23 mouse cellular contexts compared by ENCODE assay signal in genomic region chr2:131495256-131495655, GRCm38 (mm10). TPM values are rescaled to one million over a fixed set of nuclear protein-coding genes. Genes with fewer than 3 reads are reported as not detected.
DNase-seq lines count a peak whose midpoint lies in the region; ATAC-seq lines count a peak whose summit lies in the region.
"Had no signal": no experiment of that assay in that cellular context is flagged by ENCODE, and none has a peak within 500 bp of the region (broad histone marks: within the 10 kb centered on the region; RNA-seq: fewer than 3 reads in every experiment).

No protein-coding gene starts in this region.

- H3K4me2 ChIP-seq in heart, embryonic 11.5 days, result 0 out of 2 replicates have a peak overlapping the region, but pooled peaks have one; percentile 27
- H3K4me2 ChIP-seq in liver, embryonic 15.5 days, result peak overlapping the region; percentile 86
- H3K4me2 ChIP-seq: forebrain, embryonic 12.5 days; heart, embryonic 13.5 days; hindbrain, embryonic 12.5 days; limb, embryonic 13.5 days; lung, embryonic 14.5 days; midbrain, embryonic 11.5 days had no signal

- H3K36me3 ChIP-seq in heart, embryonic 11.5 days (ENCODE audit: control insufficient read depth, insufficient read depth, low read length), result no peaks in the 10 kb centered on the region
- H3K36me3 ChIP-seq in megakaryocyte, embryonic 14.5 days (replicated peaks; ENCODE audit: low read length), result peaks cover 58% of the 10 kb centered on the region
- no peaks in the 10 kb centered on the region for H3K36me3 ChIP-seq in liver, embryonic 15.5 days (replicated peaks)
- H3K36me3 ChIP-seq: forebrain, embryonic 12.5 days; heart, embryonic 13.5 days; hindbrain, embryonic 12.5 days; limb, embryonic 13.5 days had no signal

- no peak for DNase-seq in heart, adult 9 months (ENCODE audit: low spot score in 2 of 2)
- DNase-seq: adrenal gland, adult 8-10 months; cerebellum, adult 11-12 months; heart, postnatal 14 days; kidney, adult 2 months; kidney, postnatal 10 days; layer of hippocampus, postnatal 36 days; lung, embryonic 14.5 days; lung, postnatal 4 days; thymus, adult 2 months; thymus, postnatal 4 days had no signal

- no peaks in the 10 kb centered on the region for H3K9me3 ChIP-seq in heart, embryonic 11.5 days (replicated peaks; ENCODE audit: control insufficient read depth, low read length)
- no peaks in the 10 kb centered on the region for H3K9me3 ChIP-seq in megakaryocyte, embryonic 14.5 days
- H3K9me3 ChIP-seq in liver, embryonic 15.5 days (replicated peaks), result no peaks in the 10 kb centered on the region
- H3K9me3 ChIP-seq: forebrain, embryonic 12.5 days; heart, embryonic 13.5 days; hindbrain, embryonic 12.5 days; limb, embryonic 13.5 days had no signal

- ATAC-seq in heart, embryonic 11.5 days (replicated peaks; ENCODE audit: insufficient number of reproducible peaks, low FRiP score, low TSS enrichment), result no peak
- ATAC-seq in megakaryocyte, adult 5-6 weeks (ENCODE audit: poor library complexity, severe bottlenecking), result no peak
- ATAC-seq in liver, embryonic 15.5 days (ENCODE audit: insufficient read depth), result no peak
- ATAC-seq in granulocyte monocyte progenitor cell, adult 5-6 weeks (replicated peaks; ENCODE audit: poor library complexity, severe bottlenecking), result no peak
- ATAC-seq in inflammation-experienced regulatory T-cells, adult 6 months, result no peak
- ATAC-seq: activated CD4-positive, CD25-positive, alpha-beta regulatory T cell, adult 4 months had no signal

- whole genome bisulfite sequencing in heart, embryonic 11.5 days (ENCODE audit: insufficient replicate concordance), result 70% methylated on average over 3 of the region's 3 CpGs
- whole genome bisulfite sequencing in liver, embryonic 15.5 days (ENCODE audit: insufficient replicate concordance), result 72% methylated on average over 3 of the region's 3 CpGs

- no peak overlapping the region for H3K4me3 ChIP-seq in heart, embryonic 11.5 days (ENCODE audit: low read depth, low read length)
- H3K4me3 ChIP-seq in megakaryocyte, embryonic 14.5 days (replicated peaks), result peak overlapping the region; percentile 95
- peak overlapping the region; percentile 91 for H3K4me3 ChIP-seq in liver, embryonic 15.5 days (replicated peaks)
- H3K4me3 ChIP-seq: forebrain, embryonic 12.5 days; heart, embryonic 13.5 days; hindbrain, embryonic 12.5 days; limb, embryonic 13.5 days had no signal

- H3K9ac ChIP-seq in heart, embryonic 11.5 days (ENCODE audit: low read depth, low read length), result no peak overlapping the region
- H3K9ac ChIP-seq in liver, embryonic 15.5 days, result peak overlapping the region; percentile 36; the same call in 1 of the 2 replicates
- H3K9ac ChIP-seq: forebrain, embryonic 12.5 days; heart, embryonic 13.5 days; hindbrain, embryonic 12.5 days; limb, embryonic 13.5 days; lung, embryonic 14.5 days had no signal

- H3K27me3 ChIP-seq in heart, embryonic 11.5 days (ENCODE audit: control insufficient read depth, insufficient read depth, low read length), result peaks cover 4% of the 10 kb centered on the region; the same call in 1 of the 2 replicates
- no peaks in the 10 kb centered on the region for H3K27me3 ChIP-seq in megakaryocyte, embryonic 14.5 days (replicated peaks)
- 0 out of 2 replicates have a peak, but pooled peaks cover 5% of the 10 kb centered on the region for H3K27me3 ChIP-seq in liver, embryonic 15.5 days
- H3K27me3 ChIP-seq: limb, embryonic 13.5 days had no signal

- no peak overlapping the region for H3K27ac ChIP-seq in heart, embryonic 11.5 days (ENCODE audit: low read depth, low read length)
- peak overlapping the region; percentile 99 for H3K27ac ChIP-seq in liver, embryonic 15.5 days (replicated peaks)
- H3K27ac ChIP-seq: forebrain, embryonic 12.5 days; heart, embryonic 13.5 days; hindbrain, embryonic 12.5 days; limb, embryonic 13.5 days had no signal

- H3K4me1 ChIP-seq in heart, embryonic 11.5 days (ENCODE audit: control insufficient read depth, insufficient read depth, low read length), result peaks cover 9% of the 10 kb centered on the region; the same call in 1 of the 2 replicates
- peaks cover 91% of the 10 kb centered on the region for H3K4me1 ChIP-seq in megakaryocyte, embryonic 14.5 days
- H3K4me1 ChIP-seq in liver, embryonic 15.5 days (replicated peaks), result peaks cover 85% of the 10 kb centered on the region

RNA-seq across cellular contexts. Expression of gene Smox, which starts 4.0 kb away (rescaled TPM):
- polyA plus RNA-seq in heart, embryonic 11.5 days (2014; fragmentation: Nextera tagmentation; extraction: Ambion mirVana), result 16.5 and 19.7 TPM in 2 replicates
- 504 and 573 TPM in 2 replicates for polyA plus RNA-seq in megakaryocyte, embryonic 14.5 days (2012; ENCODE audit: insufficient read depth, low replicate concordance)
- 12.6 and 17.4 TPM in 2 replicates for total RNA-seq in megakaryocyte, adult 5-6 weeks (2015)
- 12.0 and 16.1 TPM in 2 replicates for total RNA-seq in megakaryocyte, adult 5-6 weeks (2017)
- polyA plus RNA-seq in liver, embryonic 15.5 days (2015; fragmentation: Nextera tagmentation; extraction: Ambion mirVana), result 106 and 117 TPM in 2 replicates
- total RNA-seq in granulocyte monocyte progenitor cell, adult 5-6 weeks (2014; fragmentation: Nextera tagmentation), result 6.7 and 15.1 TPM in 2 replicates
- 5.6 and 9.9 TPM in 2 replicates for total RNA-seq in granulocyte monocyte progenitor cell, adult 5-6 weeks (2017)
- 10 to 100 TPM in 2 of 3 experiments, 1 to 10 TPM in 1; 8.6 to 14.8 (median 12.8) TPM for polyA plus RNA-seq in inflammation-experienced regulatory T-cells, adult 6 months (2017; shearing (Covaris generic))
